Mouse (Mus musculus) left cerebral cortex, postnatal 4 days (tissue): ENCODE measurements at regions not wholly inside any gene's neighbourhood (a gene's known extent, or its start where the extent isn't known, plus 50 kb on each side); places are given as distances from the start of the nearest gene placed in this dataset.

Experiments used
- DNase-seq: peaks from one replicate; pipeline ENCODE4 v3.0.0-alpha.2; 2022
- intact Hi-C: fragments of 180-260 bp; cut with DNase I; formaldehyde crosslinking; loops from one replicate; pipeline ENCODE4 v1.15.1; 2025

GRCm38 (mm10) chr3:118248768-118249167 lies 313.2 kb upstream of the Dpyd start:
- intact Hi-C loops: no loop called here
- DNase-seq: no peak

GRCm38 (mm10) chr3:118275917-118276316 lies 286.0 kb upstream of the Dpyd start:
- intact Hi-C loops: loop anchor here (10.0 kb wide), 1 partner anchor 159 kb away; no protein-coding TSS in a partner anchor
- no peak for DNase-seq

GRCm38 (mm10) chr3:118278274-118278673 lies 283.7 kb upstream of the Dpyd start:
- no peak for DNase-seq
- intact Hi-C loops: loop anchor here (10.0 kb wide), 1 partner anchor 157 kb away; no protein-coding TSS in a partner anchor

GRCm38 (mm10) chr3:118286946-118287345 lies 275.0 kb upstream of the Dpyd start:
- DNase-seq: peak; percentile 82
- intact Hi-C loops: no loop called here

- DNase-seq: no peak
- intact Hi-C loops: no loop called here
Measured at GRCm38 (mm10) chr3:118325111-118325510, 236.8 kb upstream of the Dpyd start.

GRCm38 (mm10) chr3:118328237-118328636 lies 233.7 kb upstream of the Dpyd start:
- intact Hi-C loops: no loop called here
- DNase-seq: no peak

GRCm38 (mm10) chr3:118329132-118329674 lies 232.7 kb upstream of the Dpyd start:
- DNase-seq: no peak
- intact Hi-C loops: no loop called here

GRCm38 (mm10) chr3:118331559-118331958 lies 230.4 kb upstream of the Dpyd start:
- DNase-seq: no peak
- intact Hi-C loops: no loop called here

GRCm38 (mm10) chr3:118338716-118339115 lies 223.2 kb upstream of the Dpyd start:
- DNase-seq: no peak
- intact Hi-C loops: no loop called here

GRCm38 (mm10) chr3:118361741-118362141 lies 200.2 kb upstream of the Dpyd start:
- intact Hi-C loops: no loop called here
- DNase-seq: peak; percentile 20
